Mouse (Mus musculus): ENCODE measurements around the gene Hist2h3b.

GRCm38 (mm10) chr3:96247356-96248140, 20.9 kb upstream of the Hist2h3b start:
- TF ChIP-seq CTCF (IDR thresholded peaks at IDR 0.05; ENCODE audit: control insufficient read depth, insufficient read depth, insufficient read length) (no peak), MAX (IDR thresholded peaks at IDR 0.05) (no peak), USF1 (IDR thresholded peaks at IDR 0.05; ENCODE audit: low read depth) (no peak), MYOG (IDR thresholded peaks at IDR 0.05; ENCODE audit: control insufficient read depth, extremely low read depth, insufficient read length) (no peak)
